Mouse (Mus musculus) thymus, adult 2 months (tissue): ENCODE data around the gene Tmem178b. TPM values are rescaled to one million over a fixed set of nuclear protein-coding genes. Genes with fewer than 3 reads are reported as not detected.

ENCODE experiments used
- DNase-seq: peaks from one replicate; pipeline ENCODE4 v3.0.0; 2021
- H3K27ac ChIP-seq: fragments of 200-500 bp; 2 replicates; pipeline ENCODE4 v1.5.1; 2012; ENCODE audit warnings: low read length, control low read depth; ENCODE audit not compliant: control insufficient read depth, insufficient read depth
- H3K27me3 ChIP-seq: fragments of 200-500 bp; 2 replicates; pipeline ENCODE4 v1.6.1; 2012; ENCODE audit warnings: mild to moderate bottlenecking, low read length, moderate library complexity, mixed read lengths; ENCODE audit not compliant: control insufficient read depth, insufficient read depth
- H3K36me3 ChIP-seq: fragments of 200-500 bp; 2 replicates; pipeline ENCODE4 v1.6.1; 2012; ENCODE audit warnings: mild to moderate bottlenecking, low read length, moderate library complexity; ENCODE audit not compliant: control insufficient read depth, insufficient read depth
- H3K4me1 ChIP-seq: fragments of 200-500 bp; replicated peaks from 2 replicates; pipeline ENCODE4 v1.6.1; 2012; ENCODE audit warnings: low read length; ENCODE audit not compliant: control insufficient read depth, insufficient read depth
- H3K4me3 ChIP-seq: fragments of 200-500 bp; 2 replicates; pipeline ENCODE4 v1.5.1; 2012; ENCODE audit warnings: mild to moderate bottlenecking, low read length, control low read depth, moderate library complexity; ENCODE audit not compliant: control insufficient read depth, insufficient read depth
- CTCF ChIP-seq: fragments of 200-500 bp; IDR thresholded peaks from 2 replicates; pipeline ENCODE4 v1.5.1; 2012; ENCODE audit warnings: mild to moderate bottlenecking, control low read depth, low read length, moderate library complexity, borderline replicate concordance; ENCODE audit not compliant: control insufficient read depth, poor library complexity, insufficient read depth; ENCODE audit errors: extremely low read depth
- POLR2A ChIP-seq: fragments of 200-500 bp; IDR thresholded peaks from 2 replicates; pipeline ENCODE4 v1.6.1; 2012; ENCODE audit warnings: mild to moderate bottlenecking, low read length, control low read depth, moderate library complexity; ENCODE audit not compliant: control insufficient read depth, poor library complexity, insufficient read depth; ENCODE audit errors: extremely low read depth
- WGBS: fragments of 180-500 bp; shearing (Covaris S2); methylation state at CpG from one replicate; pipeline ENCODE4 v1.1.7; 2018; 5-methylcytosine and 5-hydroxymethylcytosine counted together
- polyA plus RNA-seq: library from polyadenylated mRNA; depleted of rRNA; stranded (reverse); fragments of >200 nt; gene quantifications from 2 replicates; pipeline ENCODE4 v1.2.3, GENCODE M21; 2012

Tmem178b gene
- polyA plus RNA-seq, 1 experiment: 0.13 TPM

- H3K4me1 ChIP-seq: no peaks in the 10 kb centered on the region
- DNase-seq: no peak
- TF ChIP-seq POLR2A: no peak
- TF ChIP-seq CTCF: no peak
- H3K27ac ChIP-seq: no peak overlapping the region
- no peaks in the 10 kb centered on the region for H3K27me3 ChIP-seq
- H3K36me3 ChIP-seq: no peaks in the 10 kb centered on the region
- H3K4me3 ChIP-seq: no peak overlapping the region
These were observed 347.6 kb downstream of the Tmem178b start for GRCm38 (mm10) chr6:40220634-40221120.

- 90% methylated on average over 11 of the region's 11 CpGs for WGBS
- Histone ChIP-seq H3K27me3 (no peaks in the 10 kb centered on the region), H3K4me1 (no peaks in the 10 kb centered on the region), H3K27ac (no peak overlapping the region), H3K36me3 (no peaks in the 10 kb centered on the region), H3K4me3 (no peak overlapping the region)
- TF ChIP-seq POLR2A (no peak), CTCF (no peak)
- no peak for DNase-seq
These were observed 352.7 kb downstream of the Tmem178b start for GRCm38 (mm10) chr6:40225585-40226280.

GRCm38 (mm10) chr6:40228981-40229380 is 355.9 kb downstream of the Tmem178b start:
- WGBS: 94% methylated on average over 2 of the region's 2 CpGs
- DNase-seq: no peak
- no peak overlapping the region for H3K27ac ChIP-seq
- H3K36me3 ChIP-seq: no peaks in the 10 kb centered on the region
- no peak overlapping the region for H3K4me3 ChIP-seq
- H3K4me1 ChIP-seq: no peaks in the 10 kb centered on the region
- H3K27me3 ChIP-seq: no peaks in the 10 kb centered on the region
- TF ChIP-seq POLR2A (no peak), CTCF (no peak)

GRCm38 (mm10) chr6:40229985-40230384 is 356.9 kb downstream of the Tmem178b start:
- TF ChIP-seq POLR2A (no peak), CTCF (no peak)
- Histone ChIP-seq H3K36me3 (no peaks in the 10 kb centered on the region), H3K27ac (no peak overlapping the region), H3K27me3 (no peaks in the 10 kb centered on the region), H3K4me1 (no peaks in the 10 kb centered on the region), H3K4me3 (no peak overlapping the region)
- DNase-seq: no peak
- 93% methylated on average over 9 of the region's 9 CpGs for WGBS

GRCm38 (mm10) chr6:40234066-40234465 is 361.0 kb downstream of the Tmem178b start:
- no peak for DNase-seq
- H3K27me3 ChIP-seq: no peaks in the 10 kb centered on the region
- WGBS: 68% methylated on average over 5 of the region's 5 CpGs

GRCm38 (mm10) chr6:40235793-40236470 is 362.9 kb downstream of the Tmem178b start:
- no peak overlapping the region for H3K4me3 ChIP-seq
- WGBS: 12% methylated on average over 10 of the region's 10 CpGs
- TF ChIP-seq CTCF: peak; percentile 66; the same call in 1 of the 2 replicates
- no peak for TF ChIP-seq POLR2A
- DNase-seq: peak; percentile 72
- no peaks in the 10 kb centered on the region for H3K36me3 ChIP-seq
- H3K27ac ChIP-seq: no peak overlapping the region
- H3K27me3 ChIP-seq: no peaks in the 10 kb centered on the region
- H3K4me1 ChIP-seq: no peaks in the 10 kb centered on the region

More at GRCm38 (mm10) chr6:40234066-40234465, 361.0 kb downstream of the Tmem178b start:
- Histone ChIP-seq H3K4me1 (no peaks in the 10 kb centered on the region), H3K4me3 (no peak overlapping the region), H3K36me3 (no peaks in the 10 kb centered on the region), H3K27ac (no peak overlapping the region)
- no peak for TF ChIP-seq POLR2A
- TF ChIP-seq CTCF: no peak
